Mouse (Mus musculus): ENCODE results near the gene Tcerg1l. TPM values are rescaled to one million over a fixed set of nuclear protein-coding genes. Genes with fewer than 3 reads are reported as not detected.

Gene Tcerg1l
- polyA plus RNA-seq, 1 experiment from 2014 or later, result 3.3 TPM

DNA sequence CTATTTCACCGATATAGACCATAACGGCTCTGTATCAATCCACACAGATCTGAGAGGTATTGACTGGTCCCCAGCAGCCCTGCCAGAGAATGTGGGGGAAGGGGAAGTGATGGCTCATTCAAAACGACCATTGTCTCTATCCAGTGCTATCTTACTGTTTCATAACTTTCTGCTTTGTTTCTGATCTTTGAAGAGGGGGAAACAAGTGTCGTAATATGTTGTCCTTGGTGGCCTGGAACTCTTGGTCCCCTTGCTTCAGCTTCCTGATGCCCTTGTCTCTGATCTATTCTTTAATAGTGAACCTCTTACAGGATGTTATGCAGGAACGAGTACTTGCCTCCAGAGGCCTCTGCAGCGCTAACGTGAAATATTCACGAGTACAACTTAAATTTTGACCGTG, 182.8 kb downstream of the Tcerg1l start:
- Histone ChIP-seq H3K4me1 (peaks cover 8% of the 10 kb centered on the region; the same call in 1 of the 2 replicates), H3K27me3 (no peaks in the 10 kb centered on the region), H3K9me3 (no peaks in the 10 kb centered on the region), H3K4me3 (no peak overlapping the region), H3K36me3 (no peaks in the 10 kb centered on the region), H3K27ac (no peak overlapping the region), H3K4me2 (replicated peaks) (no peak overlapping the region), H3K9ac (no peak overlapping the region)
- WGBS, result 76% methylated on average over 9 of the region's 9 CpGs
- no peak for ATAC-seq (ENCODE audit: insufficient number of reproducible peaks, insufficient read depth, low FRiP score, low TSS enrichment)

GRCm38 (mm10) chr7:138209769-138210168, 187.8 kb downstream of the Tcerg1l start:
- Histone ChIP-seq H3K9ac (no peak overlapping the region), H3K4me2 (replicated peaks) (no peak overlapping the region), H3K27me3 (no peaks in the 10 kb centered on the region), H3K4me3 (no peak overlapping the region), H3K9me3 (no peaks in the 10 kb centered on the region), H3K36me3 (no peaks in the 10 kb centered on the region), H3K4me1 (peaks cover 4% of the 10 kb centered on the region; the same call in 1 of the 2 replicates), H3K27ac (no peak overlapping the region)
- ATAC-seq (ENCODE audit: insufficient number of reproducible peaks, insufficient read depth, low FRiP score, low TSS enrichment), result no peak
- WGBS, result 59% methylated on average over 5 of the region's 5 CpGs

DNA sequence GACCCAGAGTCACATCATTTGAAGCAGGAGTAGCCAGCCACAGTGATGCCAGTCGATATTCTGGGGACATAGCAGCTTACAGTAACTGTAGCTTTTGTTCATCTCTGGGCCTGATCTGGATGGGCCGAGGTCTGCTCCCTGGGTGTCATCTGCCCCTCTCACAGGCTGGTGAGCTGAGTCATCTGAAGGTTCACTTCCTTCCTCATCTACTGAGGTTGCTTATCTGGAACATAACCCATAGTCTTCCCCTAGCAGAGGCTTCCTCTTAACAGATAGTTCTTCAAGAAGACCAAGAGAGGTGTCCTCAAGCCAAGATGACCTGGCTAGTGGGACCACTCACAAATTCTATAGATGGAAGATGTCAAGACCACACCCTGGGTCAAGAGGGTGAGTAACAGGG, 192.4 kb downstream of the Tcerg1l start:
- Histone ChIP-seq H3K27ac (no peak overlapping the region), H3K4me1 (peaks cover 4% of the 10 kb centered on the region; the same call in 1 of the 2 replicates), H3K36me3 (no peaks in the 10 kb centered on the region), H3K27me3 (0 out of 2 replicates have a peak, but pooled peaks cover 6% of the 10 kb centered on the region), H3K4me2 (replicated peaks) (no peak overlapping the region), H3K4me3 (no peak overlapping the region), H3K9ac (no peak overlapping the region), H3K9me3 (no peaks in the 10 kb centered on the region)
- WGBS, result 81% methylated on average over 2 of the region's 2 CpGs
- no peak for ATAC-seq (ENCODE audit: insufficient number of reproducible peaks, insufficient read depth, low FRiP score, low TSS enrichment)

DNA sequence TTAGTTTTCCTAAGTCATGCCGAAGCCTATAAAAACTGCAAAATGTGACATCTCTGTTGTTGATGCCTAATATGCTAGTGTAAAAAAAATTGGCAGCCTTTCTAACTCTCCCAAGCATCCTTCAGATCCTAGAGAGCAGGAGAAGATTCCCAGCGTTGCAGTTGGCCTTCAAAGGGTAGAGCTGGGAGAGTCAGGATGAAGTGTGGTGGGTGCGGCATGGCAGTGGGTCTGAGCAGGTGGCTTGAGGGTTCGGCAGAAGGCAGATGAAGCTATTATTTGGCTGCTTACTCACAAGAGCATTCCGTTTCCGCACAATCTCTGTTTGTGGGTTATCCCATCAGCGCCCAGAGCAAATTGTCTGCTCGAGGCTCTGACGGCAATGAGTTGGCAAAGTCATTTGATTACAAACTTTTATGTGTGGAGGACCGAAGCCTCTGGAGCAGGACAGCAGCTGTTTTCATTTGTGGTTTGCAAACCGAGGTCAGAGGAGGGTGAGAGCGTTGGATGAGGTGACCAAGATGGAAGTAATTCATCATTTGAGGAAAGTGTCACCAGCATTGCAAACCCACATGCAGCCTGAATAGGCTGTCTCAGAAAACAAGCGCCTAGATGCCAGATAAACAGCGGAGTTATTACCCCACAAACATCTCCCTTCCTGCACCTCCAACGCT, 195.2 kb downstream of the Tcerg1l start:
- 74% methylated on average over 15 of the region's 15 CpGs for WGBS

DNA sequence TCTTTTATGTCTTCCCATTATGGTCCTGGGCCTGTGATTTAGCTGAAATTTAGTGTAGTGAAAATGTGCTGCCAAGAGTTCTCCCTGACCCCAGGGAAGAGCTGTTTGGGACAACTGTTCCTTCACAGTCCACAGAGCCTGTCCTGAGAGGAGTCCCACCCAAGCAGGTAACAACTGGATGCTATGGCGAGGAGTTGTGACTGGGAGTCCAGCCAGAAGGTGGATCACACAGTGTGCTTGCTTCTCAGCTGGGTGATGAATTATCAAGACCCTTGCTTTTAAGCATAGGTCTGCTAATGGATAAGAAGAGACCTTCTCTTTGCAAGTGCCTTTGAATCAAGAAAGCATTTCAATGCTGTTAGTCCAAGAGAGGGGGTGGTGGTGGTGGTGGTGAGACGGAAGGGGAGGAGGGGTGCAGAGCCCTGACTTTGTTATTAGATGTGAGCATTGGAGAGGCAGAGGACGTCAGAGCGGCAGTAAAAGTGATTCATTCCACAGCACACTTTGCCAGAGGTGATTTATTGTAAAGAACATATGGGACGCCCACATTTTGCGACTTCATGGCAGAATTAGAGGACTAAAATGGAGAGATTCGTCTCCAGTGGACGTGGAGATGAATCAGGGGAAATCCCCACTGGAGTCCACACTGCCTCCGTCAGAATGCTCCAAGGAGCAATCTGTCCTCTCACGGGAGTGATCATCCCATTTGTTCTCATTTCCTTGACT, 198.0 kb downstream of the Tcerg1l start:
- ATAC-seq (ENCODE audit: insufficient number of reproducible peaks, insufficient read depth, low FRiP score, low TSS enrichment), result no peak
- Histone ChIP-seq H3K9me3 (no peaks in the 10 kb centered on the region), H3K36me3 (no peaks in the 10 kb centered on the region), H3K4me1 (no peaks in the 10 kb centered on the region), H3K9ac (no peak overlapping the region), H3K4me3 (no peak overlapping the region), H3K4me2 (replicated peaks) (no peak overlapping the region), H3K27ac (no peak overlapping the region), H3K27me3 (0 out of 2 replicates have a peak, but pooled peaks cover 6% of the 10 kb centered on the region)
- 74% methylated on average over 10 of the region's 10 CpGs for WGBS

More for the DNA sequence above, 195.2 kb downstream of the Tcerg1l start:
- Histone ChIP-seq H3K4me3 (no peak overlapping the region), H3K4me1 (no peaks in the 10 kb centered on the region), H3K4me2 (replicated peaks) (no peak overlapping the region), H3K9me3 (no peaks in the 10 kb centered on the region), H3K27ac (no peak overlapping the region), H3K36me3 (no peaks in the 10 kb centered on the region), H3K27me3 (0 out of 2 replicates have a peak, but pooled peaks cover 6% of the 10 kb centered on the region), H3K9ac (no peak overlapping the region)
- no peak for ATAC-seq (ENCODE audit: insufficient number of reproducible peaks, insufficient read depth, low FRiP score, low TSS enrichment)

DNA sequence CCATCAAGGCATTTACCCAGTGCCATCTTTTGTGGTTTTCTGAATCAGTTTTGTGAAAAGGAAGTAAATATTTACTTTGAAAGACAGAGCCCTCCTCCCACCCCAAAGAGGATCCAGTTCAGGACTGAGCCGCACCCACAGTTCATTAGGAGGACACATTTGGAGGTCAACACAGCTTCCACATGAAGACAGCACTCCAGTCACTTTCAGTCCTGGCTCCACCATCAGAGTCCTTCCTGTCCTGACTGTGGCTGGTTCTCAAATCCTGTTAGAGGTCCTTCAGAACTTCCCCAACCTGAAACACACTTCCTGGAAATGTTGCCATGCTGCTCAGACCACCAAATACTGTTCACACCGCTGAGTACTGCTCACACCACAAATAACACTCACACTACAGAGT, 201.4 kb downstream of the Tcerg1l start:
- no peak for ATAC-seq (ENCODE audit: insufficient number of reproducible peaks, insufficient read depth, low FRiP score, low TSS enrichment)
- H3K4me2 ChIP-seq (replicated peaks), result no peak overlapping the region
- H3K4me3 ChIP-seq, result no peak overlapping the region
- no peaks in the 10 kb centered on the region for H3K4me1 ChIP-seq
- H3K9ac ChIP-seq, result no peak overlapping the region
- no peaks in the 10 kb centered on the region for H3K9me3 ChIP-seq
- H3K27me3 ChIP-seq, result 0 out of 2 replicates have a peak, but pooled peaks cover 3% of the 10 kb centered on the region
- no peak overlapping the region for H3K27ac ChIP-seq
- 83% methylated on average over 2 of the region's 2 CpGs for WGBS
- H3K36me3 ChIP-seq, result no peaks in the 10 kb centered on the region

DNA sequence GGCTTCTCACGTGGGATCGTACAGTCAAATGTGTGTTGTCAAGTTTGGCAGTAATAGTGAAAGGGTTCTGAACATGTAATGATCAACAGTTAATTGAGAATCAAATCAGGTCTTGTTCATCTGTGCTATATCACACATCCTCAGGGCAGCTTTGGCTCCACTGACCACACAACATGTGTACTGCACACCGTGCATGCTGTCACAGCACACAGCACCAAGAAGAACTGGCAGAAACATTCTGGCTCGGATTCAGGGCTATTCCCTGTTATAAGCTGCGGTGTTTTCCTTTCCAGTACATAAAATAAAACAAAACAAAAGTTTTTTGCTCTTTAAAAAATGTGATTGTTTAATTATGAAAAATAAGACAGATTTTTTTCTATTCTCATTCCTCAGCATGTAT, 213.3 kb downstream of the Tcerg1l start:
- Histone ChIP-seq H3K4me1 (no peaks in the 10 kb centered on the region), H3K27ac (no peak overlapping the region), H3K4me2 (replicated peaks) (no peak overlapping the region), H3K9me3 (no peaks in the 10 kb centered on the region), H3K27me3 (no peaks in the 10 kb centered on the region), H3K36me3 (no peaks in the 10 kb centered on the region), H3K4me3 (no peak overlapping the region), H3K9ac (no peak overlapping the region)
- no peak for ATAC-seq (ENCODE audit: insufficient number of reproducible peaks, insufficient read depth, low FRiP score, low TSS enrichment)
- WGBS, result 88% methylated on average over 5 of the region's 5 CpGs

DNA sequence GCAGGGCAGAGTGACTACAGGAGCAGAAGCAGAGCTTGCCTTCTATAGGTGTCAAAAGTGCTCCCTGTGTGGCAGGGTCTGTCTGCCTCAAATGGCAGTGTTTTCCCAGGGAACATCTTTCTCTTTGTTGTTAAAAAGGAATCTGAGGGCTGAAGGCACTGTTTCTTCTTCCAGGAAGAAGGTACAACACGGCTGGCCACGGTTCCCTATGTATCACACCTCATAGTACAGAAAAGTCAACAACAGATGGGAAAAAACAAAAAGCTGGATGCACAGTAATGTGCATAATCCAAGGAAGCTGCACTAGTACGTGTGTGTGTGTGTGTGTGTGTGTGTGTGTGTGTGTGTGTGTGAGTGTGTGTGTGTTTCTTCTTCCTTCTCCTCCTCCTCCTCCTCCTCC, 215.3 kb downstream of the Tcerg1l start:
- Histone ChIP-seq H3K9me3 (no peaks in the 10 kb centered on the region), H3K4me3 (no peak overlapping the region), H3K27me3 (no peaks in the 10 kb centered on the region), H3K27ac (no peak overlapping the region), H3K4me2 (replicated peaks) (no peak overlapping the region), H3K9ac (no peak overlapping the region), H3K36me3 (no peaks in the 10 kb centered on the region), H3K4me1 (no peaks in the 10 kb centered on the region)
- ATAC-seq (ENCODE audit: insufficient number of reproducible peaks, insufficient read depth, low FRiP score, low TSS enrichment), result no peak
- 68% methylated on average over 3 of the region's 3 CpGs for WGBS

GRCm38 (mm10) chr7:138178617-138179016, 218.9 kb downstream of the Tcerg1l start:
- WGBS, result 80% methylated on average over 2 of the region's 2 CpGs
- no peak overlapping the region for H3K27ac ChIP-seq
- no peak for ATAC-seq (ENCODE audit: insufficient number of reproducible peaks, insufficient read depth, low FRiP score, low TSS enrichment)

GRCm38 (mm10) chr7:138176026-138176425, 221.5 kb downstream of the Tcerg1l start:
- H3K4me1 ChIP-seq, result no peaks in the 10 kb centered on the region
- H3K4me2 ChIP-seq (replicated peaks), result no peak overlapping the region
- no peaks in the 10 kb centered on the region for H3K9me3 ChIP-seq
- no peaks in the 10 kb centered on the region for H3K27me3 ChIP-seq
- 63% methylated on average over 2 of the region's 2 CpGs for WGBS
- no peak overlapping the region for H3K9ac ChIP-seq
- H3K27ac ChIP-seq, result no peak overlapping the region
- H3K4me3 ChIP-seq, result no peak overlapping the region
- ATAC-seq (ENCODE audit: insufficient number of reproducible peaks, insufficient read depth, low FRiP score, low TSS enrichment), result no peak
- no peaks in the 10 kb centered on the region for H3K36me3 ChIP-seq

More at GRCm38 (mm10) chr7:138178617-138179016, 218.9 kb downstream of the Tcerg1l start:
- no peak overlapping the region for H3K9ac ChIP-seq
- H3K36me3 ChIP-seq, result no peaks in the 10 kb centered on the region
- no peaks in the 10 kb centered on the region for H3K4me1 ChIP-seq
- H3K4me2 ChIP-seq (replicated peaks), result no peak overlapping the region
- no peaks in the 10 kb centered on the region for H3K27me3 ChIP-seq
- no peak overlapping the region for H3K4me3 ChIP-seq
- H3K9me3 ChIP-seq, result no peaks in the 10 kb centered on the region

DNA sequence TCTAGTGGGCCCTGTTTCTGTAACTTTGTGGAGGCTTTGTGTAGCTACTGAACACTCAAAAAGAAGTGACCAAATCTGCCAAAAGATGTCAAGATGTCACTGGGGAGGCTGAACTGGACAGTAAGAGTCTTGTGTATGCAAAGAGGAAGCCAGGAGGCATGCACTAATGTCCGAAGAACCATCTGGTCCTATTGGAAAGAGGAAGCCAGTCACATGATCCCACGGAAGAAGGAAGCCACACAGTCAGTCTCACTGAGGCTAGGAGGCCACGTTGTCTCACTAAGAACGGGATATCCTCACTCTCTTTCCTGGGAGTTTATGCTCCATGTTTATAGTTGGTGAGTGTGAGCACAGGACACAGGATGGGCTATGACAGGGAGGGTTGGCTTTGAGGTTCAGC, 227.1 kb downstream of the Tcerg1l start:
- H3K4me2 ChIP-seq (replicated peaks), result no peak overlapping the region
- H3K9ac ChIP-seq, result no peak overlapping the region
- no peaks in the 10 kb centered on the region for H3K36me3 ChIP-seq
- H3K27me3 ChIP-seq, result no peaks in the 10 kb centered on the region
- H3K4me3 ChIP-seq, result no peak overlapping the region
- no peak for ATAC-seq (ENCODE audit: insufficient number of reproducible peaks, insufficient read depth, low FRiP score, low TSS enrichment)
- no peak overlapping the region for H3K27ac ChIP-seq
- WGBS, result 76% methylated on average over 4 of the region's 4 CpGs
- no peaks in the 10 kb centered on the region for H3K9me3 ChIP-seq
- H3K4me1 ChIP-seq, result no peaks in the 10 kb centered on the region
